Mouse (Mus musculus) MEL (cell line): ENCODE data around the gene Tesk1.

ENCODE experiments used
- CTCF ChIP-seq, 3 experiments: IDR thresholded peaks in 2 of 3; conservative IDR thresholded peaks in 1 of 3; 2 replicates each; pipeline ENCODE4 v1.5.1; 2011 to 2012; ENCODE audit warnings: low read length in 3 of 3, low read depth in 2 of 3, mild to moderate bottlenecking in 2 of 3, improper control_type of control experiment in 1 of 3, inconsistent platforms in 1 of 3, mixed read lengths in 1 of 3, moderate library complexity in 1 of 3; ENCODE audit not compliant: control insufficient read depth in 1 of 3, insufficient read depth in 1 of 3, poor library complexity in 1 of 3, severe bottlenecking in 1 of 3
- EP300 ChIP-seq, 2 experiments: IDR thresholded peaks; 2 replicates each; pipeline ENCODE4 v1.6.1; 2011; ENCODE audit warnings: improper control_type of control experiment in 2 of 2, low read length in 2 of 2, low read depth in 1 of 2, mild to moderate bottlenecking in 1 of 2
- GATA1 ChIP-seq: IDR thresholded peaks from 2 replicates; pipeline ENCODE4 v1.6.1; 2011; ENCODE audit warnings: low read depth, low read length, improper control_type of control experiment
- HCFC1 ChIP-seq: IDR thresholded peaks from 2 replicates; pipeline ENCODE4 v1.6.1; 2012; ENCODE audit warnings: low read depth, mild to moderate bottlenecking, inconsistent platforms, low read length, improper control_type of control experiment, moderate library complexity
- JUND ChIP-seq: IDR thresholded peaks from 2 replicates; pipeline ENCODE4 v1.6.1; 2011; ENCODE audit warnings: low read depth, mild to moderate bottlenecking, improper control_type of control experiment, low read length
- MAX ChIP-seq: IDR thresholded peaks from 2 replicates; pipeline ENCODE4 v1.6.1; 2011; ENCODE audit warnings: low read length, improper control_type of control experiment
- MYB ChIP-seq: IDR thresholded peaks from 2 replicates; pipeline ENCODE4 v1.6.1; 2011; ENCODE audit warnings: mild to moderate bottlenecking, low read depth, low read length, improper control_type of control experiment
- USF2 ChIP-seq, 2 experiments: IDR thresholded peaks; 2 replicates each; pipeline ENCODE4 v1.6.1; 2011 to 2012; ENCODE audit warnings: improper control_type of control experiment in 2 of 2, low read length in 2 of 2, borderline replicate concordance in 1 of 2, inconsistent platforms in 1 of 2, low read depth in 1 of 2, mild to moderate bottlenecking in 1 of 2; ENCODE audit not compliant: insufficient read depth in 1 of 2
- ZMIZ1 ChIP-seq: IDR thresholded peaks from 2 replicates; pipeline ENCODE4 v1.6.1; 2012; ENCODE audit warnings: low read depth, mild to moderate bottlenecking, inconsistent platforms, low read length, improper control_type of control experiment, moderate library complexity

GRCm38 (mm10) chr4:43443511-43443910 is 1.8 kb downstream of the Tesk1 start:
- TF ChIP-seq EP300 (IDR thresholded peaks at IDR 0.05; ENCODE audit: low read depth in 1 of 2, low read length in 2 of 2): no peak
- no peak for TF ChIP-seq USF2 (IDR thresholded peaks at IDR 0.05; ENCODE audit: borderline replicate concordance in 1 of 2, insufficient read depth in 1 of 2, low read depth in 1 of 2, low read length in 2 of 2)
- TF ChIP-seq HCFC1: no peak
- no peak for TF ChIP-seq GATA1
- TF ChIP-seq ZMIZ1: no peak
- no peak for TF ChIP-seq JUND
- no peak for TF ChIP-seq CTCF (IDR thresholded peaks at IDR 0.05 in 2 of 3, conservative IDR thresholded peaks at IDR 0.05 in 1 of 3; ENCODE audit: control insufficient read depth in 1 of 3, insufficient read depth in 1 of 3, low read depth in 2 of 3, low read length in 3 of 3, poor library complexity in 1 of 3, severe bottlenecking in 1 of 3)
- no peak for TF ChIP-seq MYB
- TF ChIP-seq MAX: no peak
